Mouse (Mus musculus): ENCODE results near the gene Jak2. TPM values are rescaled to one million over a fixed set of nuclear protein-coding genes. Genes with fewer than 3 reads are reported as not detected.

The Jak2 gene
- total RNA-seq, 2 experiments from 2014 or later: 31.9 to 32.1 TPM

- DNase-seq (ENCODE audit: low spot score in 2 of 2): no peak
These were observed 44.5 kb downstream of the Jak2 start for GRCm38 (mm10) chr19:29296166-29296565.

- no peak for DNase-seq (ENCODE audit: low spot score in 2 of 2)
These were observed 45.7 kb downstream of the Jak2 start for GRCm38 (mm10) chr19:29297366-29297765.

- DNase-seq (ENCODE audit: low spot score in 2 of 2): no peak
These were observed 49.3 kb downstream of the Jak2 start for GRCm38 (mm10) chr19:29300919-29301318.

- DNase-seq (ENCODE audit: low spot score in 2 of 2): no peak
These were observed 50.5 kb downstream of the Jak2 start for GRCm38 (mm10) chr19:29302119-29302518.

GRCm38 (mm10) chr19:29308832-29309231 is 57.2 kb downstream of the Jak2 start:
- DNase-seq (ENCODE audit: low spot score in 2 of 2): no peak

- no peak for DNase-seq (ENCODE audit: low spot score in 2 of 2)
These were observed 60.2 kb downstream of the Jak2 start for GRCm38 (mm10) chr19:29311791-29312190.

GRCm38 (mm10) chr19:29312661-29313060 is 61.0 kb downstream of the Jak2 start:
- DNase-seq (ENCODE audit: low spot score in 2 of 2): no peak

- DNase-seq (ENCODE audit: low spot score in 2 of 2): no peak
These were observed 71.9 kb downstream of the Jak2 start for GRCm38 (mm10) chr19:29323416-29324049.

GRCm38 (mm10) chr19:29325053-29325851 is 73.6 kb downstream of the Jak2 start, which contains the start of gene Insl6:
Gene Insl6 (minus strand): TSS chr19:29325356.
- DNase-seq (ENCODE audit: low spot score in 2 of 2): peak; percentile 26 to 37

GRCm38 (mm10) chr19:29325852-29326180 is 74.2 kb downstream of the Jak2 start:
- no peak for DNase-seq (ENCODE audit: low spot score in 2 of 2)

GRCm38 (mm10) chr19:29326396-29326795 is 74.8 kb downstream of the Jak2 start:
- no peak for DNase-seq (ENCODE audit: low spot score in 2 of 2)

- DNase-seq (ENCODE audit: low spot score in 2 of 2): no peak
These were observed 75.4 kb downstream of the Jak2 start for GRCm38 (mm10) chr19:29326822-29327552.

GRCm38 (mm10) chr19:29334068-29334745 is 82.6 kb downstream of the Jak2 start, which contains the start of gene Rln1:
Gene Rln1 (minus strand): TSS chr19:29334670.
- peak; percentile 49 to 55 for DNase-seq (ENCODE audit: low spot score in 2 of 2)

GRCm38 (mm10) chr19:29336624-29337023 is 85.0 kb downstream of the Jak2 start:
- DNase-seq (ENCODE audit: low spot score in 2 of 2): no peak

GRCm38 (mm10) chr19:29341029-29341428 is 89.4 kb downstream of the Jak2 start:
- DNase-seq (ENCODE audit: low spot score in 2 of 2): no peak

GRCm38 (mm10) chr19:29342281-29342680 is 90.7 kb downstream of the Jak2 start:
- DNase-seq (ENCODE audit: low spot score in 2 of 2): no peak

GRCm38 (mm10) chr19:29344868-29345267 is 93.2 kb downstream of the Jak2 start:
- no peak for DNase-seq (ENCODE audit: low spot score in 2 of 2)

- DNase-seq (ENCODE audit: low spot score in 2 of 2): no peak
These were observed 94.0 kb downstream of the Jak2 start for GRCm38 (mm10) chr19:29345636-29346035.

GRCm38 (mm10) chr19:29350991-29351390 is 99.4 kb downstream of the Jak2 start:
- DNase-seq (ENCODE audit: low spot score in 2 of 2): no peak

- DNase-seq (ENCODE audit: low spot score in 2 of 2): peak; percentile 93
These were observed 103.6 kb downstream of the Jak2 start for GRCm38 (mm10) chr19:29354895-29355877.

Data from layer of hippocampus, postnatal 10 days (tissue).